Mouse (Mus musculus): Measurements from ENCODE around the gene Zfp212.

- TF ChIP-seq POLR2A (IDR thresholded peaks at IDR 0.05; ENCODE audit: low read depth, low read length) (no peak), CTCF (IDR thresholded peaks at IDR 0.05; ENCODE audit: extremely low read depth, insufficient read depth, insufficient read length, insufficient replicate concordance) (no peak)
Observed at GRCm38 (mm10) chr6:47917051-47917450, 3.2 kb upstream of the Zfp212 start.

Data from spleen, adult 2 months (tissue).